8 mouse cellular contexts compared by ENCODE assay signal in the genomic region with DNA sequence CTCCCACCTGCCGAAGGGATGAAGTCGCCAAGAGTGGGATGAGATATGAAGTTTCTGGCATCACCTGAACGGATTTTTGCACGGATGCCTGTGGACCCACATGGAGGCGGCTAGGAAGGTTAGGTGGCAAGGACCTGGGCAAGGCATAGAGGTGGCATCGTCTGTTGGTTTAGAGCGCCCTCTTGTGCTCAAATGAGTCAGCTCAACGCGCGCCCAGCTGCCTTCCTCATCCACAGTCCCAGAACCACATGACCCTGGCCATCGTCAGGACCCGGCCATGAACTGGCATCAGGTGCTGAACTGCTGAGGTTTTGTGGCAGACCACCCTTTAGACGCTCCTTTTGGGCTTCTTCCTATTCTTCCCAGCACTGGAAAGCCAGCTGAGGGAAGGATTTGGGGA. TPM values are rescaled to one million over a fixed set of nuclear protein-coding genes. Genes with fewer than 3 reads are reported as not detected.
DNase-seq lines count a peak whose midpoint lies in the region; ATAC-seq and TF ChIP-seq lines count a peak whose summit lies in the region.

No protein-coding gene starts in this region.

- H3K27ac ChIP-seq in heart, adult 2 months, result no peak overlapping the region
- peak overlapping the region; percentile 67; the same call in 1 of the 2 replicates for H3K27ac ChIP-seq in forebrain, embryonic 16.5 days (ENCODE audit: low read length)
- peak overlapping the region; percentile 69 for H3K27ac ChIP-seq in hindbrain, embryonic 16.5 days (ENCODE audit: low read depth, low read length)
- no peak overlapping the region for H3K27ac ChIP-seq in midbrain, embryonic 10.5 days (replicated peaks)

- TF ChIP-seq CTCF in heart, adult 2 months (IDR thresholded peaks at IDR 0.05), result peak; percentile 83

- H3K27me3 ChIP-seq in heart, adult 2 months (ENCODE audit: control insufficient read depth, insufficient read depth, low read length), result peaks cover 20% of the 10 kb centered on the region
- H3K27me3 ChIP-seq in forebrain, embryonic 16.5 days (replicated peaks; ENCODE audit: control insufficient read depth, insufficient read depth, low read length), result no peaks in the 10 kb centered on the region
- H3K27me3 ChIP-seq in hindbrain, embryonic 16.5 days (replicated peaks; ENCODE audit: control insufficient read depth, insufficient read depth, low read length), result no peaks in the 10 kb centered on the region
- peaks cover 100% of the 10 kb centered on the region for H3K27me3 ChIP-seq in midbrain, embryonic 10.5 days (ENCODE audit: low read depth, poor library complexity, severe bottlenecking)

- no peak overlapping the region for H3K4me3 ChIP-seq in heart, adult 2 months
- H3K4me3 ChIP-seq in forebrain, embryonic 16.5 days (replicated peaks; ENCODE audit: low read length), result no peak overlapping the region
- H3K4me3 ChIP-seq in hindbrain, embryonic 16.5 days (ENCODE audit: low read length), result no peak overlapping the region
- H3K4me3 ChIP-seq in midbrain, embryonic 10.5 days, result no peak overlapping the region

- H3K4me2 ChIP-seq in forebrain, embryonic 16.5 days (ENCODE audit: low read length), result peak overlapping the region; percentile 22
- peak overlapping the region; percentile 31 for H3K4me2 ChIP-seq in hindbrain, embryonic 16.5 days (ENCODE audit: low read length)

- H3K79me2 ChIP-seq in heart, adult 2 months (replicated peaks; ENCODE audit: control insufficient read depth, insufficient read depth, low read length), result no peaks in the 10 kb centered on the region

- H3K36me3 ChIP-seq in heart, adult 2 months (ENCODE audit: control insufficient read depth, insufficient read depth, low read length), result no peaks in the 10 kb centered on the region
- no peaks in the 10 kb centered on the region for H3K36me3 ChIP-seq in forebrain, embryonic 16.5 days (ENCODE audit: control insufficient read depth, insufficient read depth)
- no peaks in the 10 kb centered on the region for H3K36me3 ChIP-seq in hindbrain, embryonic 16.5 days (ENCODE audit: control insufficient read depth, insufficient read depth, low read length)
- no peaks in the 10 kb centered on the region for H3K36me3 ChIP-seq in midbrain, embryonic 10.5 days

- peak; percentile 62 for ATAC-seq in cerebellum, adult (ENCODE audit: insufficient number of reproducible peaks, low FRiP score, low TSS enrichment)
- peak; percentile 64 for ATAC-seq in forebrain, embryonic 16.5 days
- peak; percentile 38 for ATAC-seq in hindbrain, embryonic 16.5 days

- no peaks in the 10 kb centered on the region for H3K9me3 ChIP-seq in forebrain, embryonic 16.5 days (ENCODE audit: control insufficient read depth, low read length)
- no peaks in the 10 kb centered on the region for H3K9me3 ChIP-seq in hindbrain, embryonic 16.5 days (ENCODE audit: control insufficient read depth, low read length)
- no peaks in the 10 kb centered on the region for H3K9me3 ChIP-seq in midbrain, embryonic 10.5 days (replicated peaks)

- TF ChIP-seq EP300 in heart, adult 2 months (IDR thresholded peaks at IDR 0.05; ENCODE audit: insufficient read depth, low read depth, low read length), result peak; percentile 72; the same call in 1 of the 2 replicates

- no peaks in the 10 kb centered on the region for H3K4me1 ChIP-seq in heart, adult 2 months (ENCODE audit: control insufficient read depth, insufficient read depth, low read length)
- peaks cover 61% of the 10 kb centered on the region for H3K4me1 ChIP-seq in forebrain, embryonic 16.5 days (replicated peaks; ENCODE audit: control insufficient read depth, insufficient read depth, low read length)
- H3K4me1 ChIP-seq in hindbrain, embryonic 16.5 days (ENCODE audit: control insufficient read depth, insufficient read depth, low read depth, low read length), result peaks cover 25% of the 10 kb centered on the region
- peaks cover 53% of the 10 kb centered on the region for H3K4me1 ChIP-seq in midbrain, embryonic 10.5 days

- 6% methylated on average over 13 of the region's 13 CpGs for WGBS in heart, adult 2 months
- WGBS in forebrain, embryonic 16.5 days, result under 1% methylated on average over 13 of the region's 13 CpGs
- WGBS in hindbrain, embryonic 16.5 days, result 1% methylated on average over 13 of the region's 13 CpGs
- WGBS in midbrain, embryonic 10.5 days, result 2% methylated on average over 13 of the region's 13 CpGs

- peak; percentile 59 to 73 for DNase-seq in heart, adult 2 months
- DNase-seq in heart, adult 11 months, result no peak
- peak; percentile 80 to 92 for DNase-seq in left cerebral cortex, adult 18-20 months (ENCODE audit: low spot score in 2 of 2)
- peak; percentile 81 for DNase-seq in midbrain, embryonic 10.5 days (ENCODE audit: low spot score)
- peak; percentile 45 to 75 for DNase-seq in spleen, adult 18-20 months

- intact Hi-C loops in heart, adult 2 months (cut with DNase I), result loop anchor here (1.0 to 5.0 kb wide), 2 partner anchors 50 to 230 kb away; no protein-coding TSS in a partner anchor

- no peak for TF ChIP-seq POLR2A in heart, adult 2 months (IDR thresholded peaks at IDR 0.05; ENCODE audit: insufficient read depth, low read depth, low read length)

- no peak overlapping the region for H3K9ac ChIP-seq in heart, adult 2 months (ENCODE audit: low read depth, low read length)
- peak overlapping the region; percentile 1; the same call in 1 of the 2 replicates for H3K9ac ChIP-seq in forebrain, embryonic 16.5 days (replicated peaks; ENCODE audit: low read depth, low read length)
- peak overlapping the region; percentile 4; the same call in 1 of the 2 replicates for H3K9ac ChIP-seq in hindbrain, embryonic 16.5 days (ENCODE audit: low read depth, low read length)

RNA-seq across cellular contexts. Expression of a gene that starts 12.0 kb away (rescaled TPM):
- total RNA-seq in heart, adult 2 months (2021), result not detected
- 0.20 TPM in 1 of 2 replicates, not detected in the other for polyA plus RNA-seq in heart, adult 2 months (2012; rRNA removed)
- not detected in 2 replicates for polyA plus RNA-seq in forebrain, embryonic 16.5 days (2015; fragmentation: Nextera tagmentation; extraction: Ambion mirVana)
- polyA plus RNA-seq in hindbrain, embryonic 16.5 days (2015; fragmentation: Nextera tagmentation; extraction: Ambion mirVana), result 0.52 and 0.99 TPM in 2 replicates
- not detected for total RNA-seq in left cerebral cortex, adult 18-20 months (2021)
- not detected in 2 replicates for polyA plus RNA-seq in midbrain, embryonic 10.5 days (2016; fragmentation: Nextera tagmentation; extraction: Ambion mirVana)

RNA-seq across cellular contexts. Expression of a gene that starts 44.5 kb away (rescaled TPM):
- total RNA-seq in heart, adult 2 months (2021), result under 1 TPM; 0.26 to 0.27 TPM
- 0.23 TPM in 1 of 2 replicates, not detected in the other for polyA plus RNA-seq in heart, adult 2 months (2012; rRNA removed)
- 0.18 and 0.27 TPM in 2 replicates for polyA plus RNA-seq in forebrain, embryonic 16.5 days (2015; fragmentation: Nextera tagmentation; extraction: Ambion mirVana)
- not detected in 2 replicates for polyA plus RNA-seq in hindbrain, embryonic 16.5 days (2015; fragmentation: Nextera tagmentation; extraction: Ambion mirVana)
- under 1 TPM; 0.37 to 0.42 TPM for total RNA-seq in left cerebral cortex, adult 18-20 months (2021)
- polyA plus RNA-seq in midbrain, embryonic 10.5 days (2016; fragmentation: Nextera tagmentation; extraction: Ambion mirVana), result 0.14 TPM in 1 of 2 replicates, not detected in the other

RNA-seq across cellular contexts. Expression of a gene that starts 54.3 kb away (rescaled TPM):
- 1 to 10 TPM; 5.1 to 8.6 TPM for total RNA-seq in heart, adult 2 months (2021)
- 4.8 and 8.7 TPM in 2 replicates for polyA plus RNA-seq in heart, adult 2 months (2012; rRNA removed)
- 8.5 and 10.4 TPM in 2 replicates for polyA plus RNA-seq in forebrain, embryonic 16.5 days (2015; fragmentation: Nextera tagmentation; extraction: Ambion mirVana)
- polyA plus RNA-seq in hindbrain, embryonic 16.5 days (2015; fragmentation: Nextera tagmentation; extraction: Ambion mirVana), result 6.8 and 10.2 TPM in 2 replicates
- total RNA-seq in left cerebral cortex, adult 18-20 months (2021), result 1 to 10 TPM; 2.9 to 4.6 TPM
- 11.4 and 14.1 TPM in 2 replicates for polyA plus RNA-seq in midbrain, embryonic 10.5 days (2016; fragmentation: Nextera tagmentation; extraction: Ambion mirVana)

RNA-seq across cellular contexts. Expression of a gene that starts 54.4 kb away (rescaled TPM):
- total RNA-seq in heart, adult 2 months (2021), result 100 to 1,000 TPM; 169 to 172 TPM
- 124 and 183 TPM in 2 replicates for polyA plus RNA-seq in heart, adult 2 months (2012; rRNA removed)
- polyA plus RNA-seq in forebrain, embryonic 16.5 days (2015; fragmentation: Nextera tagmentation; extraction: Ambion mirVana), result 517 and 522 TPM in 2 replicates
- polyA plus RNA-seq in hindbrain, embryonic 16.5 days (2015; fragmentation: Nextera tagmentation; extraction: Ambion mirVana), result 444 and 454 TPM in 2 replicates
- total RNA-seq in left cerebral cortex, adult 18-20 months (2021), result 100 to 1,000 TPM; 188 to 189 TPM
- 780 and 865 TPM in 2 replicates for polyA plus RNA-seq in midbrain, embryonic 10.5 days (2016; fragmentation: Nextera tagmentation; extraction: Ambion mirVana)

Comparison
In these comparisons a context has a peak if more than half of its experiments do, and no peak if none do; other contexts are left out.
1. H3K27ac ChIP-seq: peak in forebrain, embryonic 16.5 days (single experiment) and hindbrain, embryonic 16.5 days (single experiment); none in heart, adult 2 months (single experiment) and midbrain, embryonic 10.5 days (single experiment).
2. Peak in every context shown above with its lines, with median percentiles within 50 percentile points of each other: ATAC-seq.